Mouse (Mus musculus) myocyte (in vitro differentiated cells): Measurements from ENCODE around the gene Cmklr1.

ENCODE experiments used
- CEBPB ChIP-seq: IDR thresholded peaks from 2 replicates; pipeline ENCODE4 v1.6.1; 2011; ENCODE audit warnings: mild to moderate bottlenecking, moderate library complexity; ENCODE audit not compliant: poor library complexity, insufficient read depth, severe bottlenecking
- E2F4 ChIP-seq: IDR thresholded peaks from one replicate; pipeline ENCODE4 v1.6.1; 2011; ENCODE audit warnings: mild to moderate bottlenecking, control low read depth, moderate library complexity; ENCODE audit not compliant: insufficient read depth
- MAX ChIP-seq: IDR thresholded peaks from one replicate; pipeline ENCODE4 v1.6.1; 2011; ENCODE audit warnings: low read depth, mild to moderate bottlenecking, control low read depth
- MYOD1 ChIP-seq, 3 experiments: IDR thresholded peaks; one replicate each; pipeline ENCODE4 v1.6.1; 2011; ENCODE audit warnings: control low read depth in 2 of 3, low read depth in 2 of 3, mild to moderate bottlenecking in 2 of 3, moderate library complexity in 1 of 3; ENCODE audit not compliant: insufficient read length in 2 of 3, control insufficient read depth in 1 of 3
- MYOG ChIP-seq, 3 experiments: IDR thresholded peaks; one replicate each; pipeline ENCODE4 v1.6.1; 2011; ENCODE audit warnings: control low read depth in 2 of 3, low read depth in 2 of 3, mild to moderate bottlenecking in 2 of 3; ENCODE audit not compliant: insufficient read length in 2 of 3, control insufficient read depth in 1 of 3, insufficient read depth in 1 of 3
- POLR2A ChIP-seq: IDR thresholded peaks from one replicate; pipeline ENCODE4 v1.6.1; 2011; ENCODE audit warnings: low read depth, mild to moderate bottlenecking, control low read depth, moderate library complexity; ENCODE audit not compliant: insufficient read length
- POLR2AphosphoS2 ChIP-seq: IDR thresholded peaks from one replicate; pipeline ENCODE4 v1.6.1; 2011; ENCODE audit warnings: low read depth, control low read depth; ENCODE audit not compliant: insufficient read length
- REST ChIP-seq: IDR thresholded peaks from one replicate; pipeline ENCODE4 v1.6.1; 2011; ENCODE audit warnings: mild to moderate bottlenecking, control low read depth, moderate library complexity; ENCODE audit not compliant: insufficient read depth, insufficient read length
- TCF12 ChIP-seq: IDR thresholded peaks from one replicate; pipeline ENCODE4 v1.6.1; 2011; ENCODE audit warnings: mild to moderate bottlenecking, control low read depth; ENCODE audit not compliant: poor library complexity, insufficient read depth, severe bottlenecking
- TCF3 ChIP-seq: IDR thresholded peaks from one replicate; pipeline ENCODE4 v1.6.1; 2011; ENCODE audit warnings: low read depth, control low read depth; ENCODE audit not compliant: insufficient read length
- USF1 ChIP-seq: IDR thresholded peaks from one replicate; pipeline ENCODE4 v1.6.1; 2011; ENCODE audit warnings: low read depth, mild to moderate bottlenecking, control low read depth, moderate library complexity

DNA sequence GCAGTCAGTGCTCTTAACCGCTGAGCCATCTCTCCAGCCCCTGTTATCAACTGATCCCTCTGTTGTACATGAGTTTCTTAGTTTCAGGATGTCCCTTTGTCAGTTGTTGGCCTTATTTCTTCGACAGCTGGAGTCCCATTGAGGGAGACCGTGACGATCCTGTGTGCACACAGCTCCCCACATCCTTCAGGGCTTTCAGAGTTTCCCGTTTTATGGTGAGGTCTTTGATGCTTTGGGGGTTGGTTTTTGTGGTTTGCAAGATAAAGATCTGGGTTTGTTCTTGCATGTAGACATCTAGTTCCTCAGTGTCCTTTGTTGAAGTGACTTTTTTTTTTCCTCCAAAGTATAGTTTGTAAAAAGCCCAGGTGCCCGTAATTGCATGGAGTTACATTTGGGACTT lies 20.4 kb upstream of the Cmklr1 start:
- no peak for TF ChIP-seq POLR2A
- no peak for TF ChIP-seq MAX
- no peak for TF ChIP-seq MYOD1 (IDR thresholded peaks at IDR 0.05; ENCODE audit: control insufficient read depth in 1 of 3, insufficient read length in 2 of 3, low read depth in 2 of 3)
- no peak for TF ChIP-seq E2F4
- no peak for TF ChIP-seq POLR2AphosphoS2
- no peak for TF ChIP-seq REST
- TF ChIP-seq USF1: no peak
- TF ChIP-seq CEBPB: no peak
- TF ChIP-seq MYOG (IDR thresholded peaks at IDR 0.05; ENCODE audit: control insufficient read depth in 1 of 3, insufficient read depth in 1 of 3, insufficient read length in 2 of 3, low read depth in 2 of 3): no peak
- TF ChIP-seq TCF12: no peak
- no peak for TF ChIP-seq TCF3
